Mouse (Mus musculus): ENCODE measurements around the gene Raf1.

- TF ChIP-seq POLR2A (IDR thresholded peaks at IDR 0.05; ENCODE audit: control insufficient read depth, extremely low read depth, insufficient read depth, low read length, poor library complexity) (peak; percentile 68; the same call in 1 of the 2 replicates), CTCF (IDR thresholded peaks at IDR 0.05; ENCODE audit: borderline replicate concordance, control insufficient read depth, extremely low read depth, insufficient read depth, low read length, poor library complexity) (no peak)
These were observed 74.5 kb downstream of the Raf1 start, which contains the start of gene Mkrn2 for GRCm38 (mm10) chr6:115601715-115602523.

Data from thymus, adult 2 months (tissue).